Mouse (Mus musculus) limb, embryonic 15.5 days (tissue): ENCODE results near the gene Foxp1. TPM values are rescaled to one million over a fixed set of nuclear protein-coding genes. Genes with fewer than 3 reads are reported as not detected.
A peak's percentile ranks its signal among the peaks of the same experiment; 100 is the strongest.

Experiments used
- ATAC-seq: fragments of 200-750 bp; cut with Nextera tagmentation; 2 replicates; pipeline ENCODE4 v1.8.0; 2017; ENCODE audit warnings: low read depth, moderate TSS enrichment; ENCODE audit not compliant: insufficient number of reproducible peaks, low FRiP score, low TSS enrichment
- H3K27ac ChIP-seq: fragments of 300-500 bp; sonication (generic); 2 replicates; pipeline ENCODE4 v1.5.1; 2015; ENCODE audit warnings: moderate library complexity, mild to moderate bottlenecking, inconsistent platforms
- H3K27me3 ChIP-seq: fragments of 300-500 bp; sonication (generic); 2 replicates; pipeline ENCODE4 v1.6.1; 2015; ENCODE audit warnings: inconsistent platforms
- H3K36me3 ChIP-seq: fragments of 300-500 bp; sonication (generic); 2 replicates; pipeline ENCODE4 v1.6.1; 2015; ENCODE audit warnings: inconsistent platforms
- H3K4me1 ChIP-seq: fragments of 300-500 bp; sonication (generic); 2 replicates; pipeline ENCODE4 v1.6.1; 2015; ENCODE audit warnings: inconsistent platforms
- H3K4me2 ChIP-seq: fragments of 300-500 bp; sonication (generic); 2 replicates; pipeline ENCODE4 v1.6.1; 2015; ENCODE audit warnings: mild to moderate bottlenecking, inconsistent platforms
- H3K4me3 ChIP-seq: fragments of 300-500 bp; sonication (generic); 2 replicates; pipeline ENCODE4 v1.5.1; 2015; ENCODE audit warnings: mild to moderate bottlenecking, inconsistent platforms
- H3K9ac ChIP-seq: fragments of 300-500 bp; sonication (generic); 2 replicates; pipeline ENCODE4 v1.6.1; 2015; ENCODE audit warnings: inconsistent platforms
- H3K9me3 ChIP-seq: fragments of 300-500 bp; sonication (generic); 2 replicates; pipeline ENCODE4 v1.6.1; 2016; ENCODE audit warnings: inconsistent platforms
- WGBS: fragments of 180-500 bp; shearing (Covaris S2); methylation state at CpG from one replicate; pipeline ENCODE4 v1.1.7; 2015; 5-methylcytosine and 5-hydroxymethylcytosine counted together
- polyA plus RNA-seq: library from polyadenylated mRNA; unstranded; fragments of >200 nt; fragmentation: Nextera tagmentation; extraction: Ambion mirVana; gene quantifications from 2 replicates; pipeline ENCODE4 v1.2.1, GENCODE M21; 2015

The Foxp1 gene
- 119 and 142 TPM in 2 replicates for polyA plus RNA-seq

DNA sequence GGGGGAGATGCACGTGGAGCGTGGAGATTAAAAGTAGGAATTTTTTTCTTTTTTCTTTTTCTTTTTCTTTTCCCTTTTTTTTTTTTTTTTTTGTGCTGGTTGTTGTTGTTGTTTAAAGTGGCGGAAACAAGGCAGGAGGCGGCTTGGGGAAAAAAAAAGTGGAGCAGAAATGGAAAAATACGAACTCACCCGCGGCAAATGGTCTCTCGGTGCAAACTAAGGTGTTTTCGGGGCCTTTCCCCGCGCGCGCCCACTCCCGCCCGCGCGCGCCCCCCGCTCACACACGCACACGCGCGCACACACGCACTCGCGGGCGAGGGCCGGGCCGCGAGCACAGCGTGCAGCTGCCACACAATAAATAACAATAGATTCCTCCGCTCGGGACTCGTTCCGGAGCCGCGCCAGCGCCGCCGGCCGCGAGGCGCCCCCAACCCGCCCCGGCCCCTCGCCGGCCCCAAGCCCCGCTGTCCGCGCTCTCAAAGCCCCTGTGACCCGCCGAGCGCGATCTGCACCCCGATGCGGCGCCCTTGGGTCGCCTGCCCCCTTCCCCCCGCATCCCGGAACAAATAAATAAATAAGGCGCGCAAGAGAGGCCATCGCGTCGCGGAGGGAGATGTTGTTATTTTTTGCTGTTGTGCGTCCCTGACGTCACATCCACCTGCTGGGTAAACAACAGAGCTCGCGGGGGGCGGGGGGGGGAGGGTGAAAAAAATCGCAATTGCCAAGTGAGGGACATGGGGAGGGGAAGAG lies at the start of gene Foxp1:
Foxp1 (minus strand) TSS at position 363 of the 750 bp plus-strand sequence.
- ATAC-seq = no peak
- no peaks in the 10 kb centered on the region for H3K27me3 ChIP-seq
- peak within 1 kb of the TSS; percentile 98 for H3K27ac ChIP-seq
- peaks cover 13% of the 10 kb centered on the region for H3K36me3 ChIP-seq
- H3K4me2 ChIP-seq = peak within 1 kb of the TSS; percentile 84
- peaks cover 16% of the 10 kb centered on the region; the same call in 1 of the 2 replicates for H3K4me1 ChIP-seq
- H3K9me3 ChIP-seq = no peaks in the 10 kb centered on the region; the same call in 1 of the 2 replicates
- peak within 1 kb of the TSS; percentile 83 for H3K9ac ChIP-seq
- under 1% methylated on average over 71 of the region's 72 CpGs for WGBS
- H3K4me3 ChIP-seq = peak within 1 kb of the TSS; percentile 77

DNA sequence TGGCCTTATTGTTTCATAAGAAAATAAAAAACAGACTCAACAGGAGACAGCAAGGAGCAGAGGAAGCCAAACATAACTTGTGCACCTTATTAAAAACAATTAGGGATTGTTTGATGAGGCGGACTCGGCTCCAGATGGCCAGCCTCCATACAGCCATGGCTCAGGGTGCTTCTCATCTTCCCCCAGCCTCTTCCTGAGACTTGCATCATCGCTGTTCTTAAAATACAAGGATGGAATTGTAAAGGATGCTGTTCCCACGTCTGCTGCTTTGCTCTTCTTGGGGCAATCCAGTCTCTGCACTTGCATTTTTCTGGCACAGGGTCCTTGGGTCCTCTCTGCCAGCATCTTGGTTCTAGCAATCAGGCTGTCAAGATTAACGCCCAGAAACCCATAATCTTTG lies 49.5 kb upstream of the Foxp1 start:
- no peak for ATAC-seq
- Histone ChIP-seq H3K9me3 (no peaks in the 10 kb centered on the region), H3K9ac (no peak overlapping the region), H3K27me3 (no peaks in the 10 kb centered on the region), H3K27ac (no peak overlapping the region), H3K4me3 (no peak overlapping the region), H3K4me2 (no peak overlapping the region), H3K36me3 (no peaks in the 10 kb centered on the region), H3K4me1 (no peaks in the 10 kb centered on the region)
- 60% methylated on average over 5 of the region's 5 CpGs for WGBS

DNA sequence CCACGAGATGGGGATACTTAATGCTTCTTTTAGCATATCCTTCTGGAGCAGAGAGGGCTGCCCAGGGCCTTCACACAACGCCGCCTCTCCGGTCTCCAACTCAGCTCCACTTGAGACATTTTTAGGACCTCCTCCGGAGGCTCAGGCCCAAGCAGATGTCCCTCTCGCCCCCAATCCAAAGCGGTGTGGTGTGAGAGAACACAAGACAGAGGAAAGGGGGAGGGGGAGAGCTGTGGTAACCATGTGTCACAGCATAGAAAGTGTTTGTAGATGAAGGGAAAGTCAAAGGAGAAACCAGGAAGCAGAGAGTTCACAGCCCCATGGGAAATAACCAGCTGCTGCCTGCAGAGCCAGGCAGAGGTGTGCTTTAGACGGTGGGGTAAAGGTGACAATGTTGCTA lies 44.4 kb upstream of the Foxp1 start:
- Histone ChIP-seq H3K9ac (no peak overlapping the region), H3K36me3 (no peaks in the 10 kb centered on the region), H3K9me3 (no peaks in the 10 kb centered on the region), H3K27me3 (no peaks in the 10 kb centered on the region), H3K4me1 (no peaks in the 10 kb centered on the region), H3K27ac (no peak overlapping the region), H3K4me2 (no peak overlapping the region), H3K4me3 (no peak overlapping the region)
- 53% methylated on average over 8 of the region's 8 CpGs for WGBS
- ATAC-seq = no peak

DNA sequence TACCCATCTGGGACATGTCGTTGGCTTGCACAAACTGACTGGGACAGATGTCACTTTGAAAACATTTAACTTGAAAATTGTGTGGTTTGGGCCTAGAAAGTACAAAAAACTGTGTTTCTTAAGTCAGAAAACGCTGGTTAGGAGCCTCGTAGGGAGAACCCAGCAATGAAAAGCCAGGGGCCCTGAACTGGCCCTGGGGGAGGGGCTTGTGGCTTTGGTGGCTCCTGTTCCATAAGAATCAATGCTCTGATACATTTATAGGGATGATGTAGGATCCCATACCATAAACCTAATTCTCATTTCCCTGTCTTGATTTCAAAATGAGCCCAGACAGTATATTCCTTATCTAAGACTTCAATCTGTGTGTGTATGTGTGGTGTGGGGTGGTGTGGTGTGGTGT lies 42.2 kb upstream of the Foxp1 start:
- no peak for ATAC-seq
- Histone ChIP-seq H3K9ac (no peak overlapping the region), H3K36me3 (no peaks in the 10 kb centered on the region), H3K27me3 (no peaks in the 10 kb centered on the region), H3K4me2 (no peak overlapping the region), H3K27ac (no peak overlapping the region), H3K4me1 (no peaks in the 10 kb centered on the region), H3K4me3 (no peak overlapping the region), H3K9me3 (no peaks in the 10 kb centered on the region)
- 72% methylated on average over 3 of the region's 3 CpGs for WGBS

DNA sequence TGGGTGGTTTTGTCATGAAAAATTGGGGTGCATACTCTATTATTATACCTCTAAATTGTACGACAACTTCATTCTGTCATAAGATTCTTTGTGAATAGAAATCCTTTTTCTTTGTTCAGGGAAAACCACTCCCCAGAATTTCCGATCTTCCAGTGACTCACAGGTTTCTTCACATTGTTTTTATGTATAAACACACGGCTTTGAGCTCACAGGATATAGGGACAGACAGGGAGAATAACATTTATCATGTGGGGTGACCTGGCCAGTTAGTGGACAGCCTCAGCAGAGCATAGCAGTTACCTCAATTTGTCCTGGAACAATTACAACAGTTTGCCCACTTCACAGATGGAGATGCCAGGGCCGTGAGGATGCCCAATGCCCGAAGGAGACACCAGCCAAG lies 34.4 kb upstream of the Foxp1 start:
- Histone ChIP-seq H3K9ac (no peak overlapping the region), H3K4me1 (no peaks in the 10 kb centered on the region), H3K9me3 (no peaks in the 10 kb centered on the region), H3K36me3 (no peaks in the 10 kb centered on the region), H3K4me2 (no peak overlapping the region), H3K27me3 (no peaks in the 10 kb centered on the region), H3K4me3 (no peak overlapping the region), H3K27ac (no peak overlapping the region)
- 87% methylated on average over 5 of the region's 5 CpGs for WGBS
- no peak for ATAC-seq

DNA sequence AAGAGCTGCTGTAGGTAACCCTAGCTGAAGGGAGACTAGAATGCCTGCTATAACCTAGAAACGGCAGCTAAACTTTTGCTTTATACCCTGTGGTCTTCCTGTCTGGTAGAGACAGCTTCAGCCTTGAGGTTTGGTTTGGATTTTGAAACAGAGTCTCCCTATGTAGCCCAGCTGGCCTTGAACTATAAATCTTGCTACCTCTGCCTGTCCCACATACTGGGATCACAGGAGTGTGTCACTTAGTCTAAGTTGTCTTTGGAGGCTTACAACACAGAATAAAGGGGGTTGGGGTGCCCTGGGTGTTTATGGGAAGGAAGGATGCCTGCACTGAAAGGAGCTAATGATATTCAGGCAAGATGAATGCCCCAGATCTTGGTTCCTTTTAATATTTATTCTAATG lies 30.3 kb upstream of the Foxp1 start:
- H3K9me3 ChIP-seq = no peaks in the 10 kb centered on the region
- H3K4me1 ChIP-seq = no peaks in the 10 kb centered on the region
- no peak overlapping the region for H3K9ac ChIP-seq
- no peak overlapping the region for H3K4me3 ChIP-seq
- no peaks in the 10 kb centered on the region for H3K27me3 ChIP-seq
- H3K36me3 ChIP-seq = no peaks in the 10 kb centered on the region
- 59% methylated on average over 1 of the region's 1 CpGs for WGBS
- H3K4me2 ChIP-seq = no peak overlapping the region
- no peak overlapping the region for H3K27ac ChIP-seq
- ATAC-seq = no peak

DNA sequence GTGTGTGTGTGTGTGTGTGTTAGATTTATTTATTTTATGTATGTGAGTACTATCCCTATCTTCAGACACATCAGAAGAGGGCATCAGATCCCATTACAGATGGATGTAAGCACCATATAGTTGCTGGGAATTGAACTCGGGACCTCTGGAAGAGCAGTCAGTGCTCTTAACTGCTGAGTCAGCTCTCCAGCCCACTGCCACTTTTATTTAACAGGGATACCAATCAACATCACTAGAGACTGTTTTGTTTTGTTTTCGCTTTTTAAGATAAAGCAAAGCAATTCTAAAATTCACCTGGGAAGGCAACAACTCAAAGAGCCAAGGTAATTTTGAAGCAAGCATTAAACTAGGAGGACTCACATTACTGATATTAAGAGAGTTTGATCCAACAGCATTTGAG lies 23.9 kb upstream of the Foxp1 start:
- Histone ChIP-seq H3K9me3 (no peaks in the 10 kb centered on the region), H3K4me3 (no peak overlapping the region), H3K27ac (no peak overlapping the region), H3K9ac (no peak overlapping the region), H3K4me1 (no peaks in the 10 kb centered on the region), H3K4me2 (no peak overlapping the region), H3K27me3 (no peaks in the 10 kb centered on the region), H3K36me3 (no peaks in the 10 kb centered on the region)
- WGBS = 84% methylated on average over 2 of the region's 2 CpGs
- ATAC-seq = no peak

DNA sequence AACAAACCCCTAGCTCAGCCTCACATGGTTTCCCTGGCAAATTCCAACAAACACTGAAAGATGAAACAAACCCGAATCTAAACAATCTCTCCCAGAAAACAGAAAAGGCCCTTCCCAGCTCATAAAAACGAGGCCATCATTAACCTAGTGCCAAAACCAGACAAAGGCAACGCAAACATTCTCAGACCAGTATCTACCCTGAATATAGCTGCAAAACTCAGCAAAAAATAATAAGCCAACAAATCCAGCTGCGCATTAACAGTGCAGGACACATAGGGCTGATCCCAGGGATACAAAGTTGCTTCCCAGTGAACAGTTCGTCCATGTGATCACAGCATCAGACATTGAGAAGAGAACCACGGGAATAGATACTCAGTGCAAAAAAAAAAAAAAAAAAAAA lies 22.9 kb upstream of the Foxp1 start:
- Histone ChIP-seq H3K36me3 (no peaks in the 10 kb centered on the region), H3K27ac (no peak overlapping the region), H3K9me3 (no peaks in the 10 kb centered on the region), H3K4me2 (no peak overlapping the region), H3K9ac (no peak overlapping the region), H3K4me3 (no peak overlapping the region), H3K27me3 (no peaks in the 10 kb centered on the region), H3K4me1 (no peaks in the 10 kb centered on the region)
- 56% methylated on average over 6 of the region's 6 CpGs for WGBS
- ATAC-seq = no peak

DNA sequence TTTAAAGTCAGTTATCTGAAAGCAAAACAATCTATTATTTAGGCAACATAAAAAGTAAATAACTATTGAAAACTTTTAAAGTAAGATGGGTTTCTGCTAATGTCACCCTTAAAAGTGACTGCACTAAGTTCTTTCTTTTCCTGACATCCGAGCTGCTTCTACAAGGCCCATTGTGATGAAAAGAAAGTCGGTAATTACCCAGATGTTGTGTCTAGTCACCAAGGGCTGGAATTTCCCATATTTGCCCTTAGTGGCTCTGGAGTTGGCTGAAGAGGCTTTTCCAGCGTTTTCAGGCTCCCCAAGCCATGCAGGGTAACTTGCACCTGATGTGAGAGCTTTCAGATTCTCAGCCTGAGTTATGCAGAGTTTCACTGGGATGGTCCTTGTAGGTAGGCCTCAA lies 18.6 kb upstream of the Foxp1 start:
- no peak overlapping the region for H3K4me2 ChIP-seq
- H3K4me1 ChIP-seq = peaks cover 3% of the 10 kb centered on the region; the same call in 1 of the 2 replicates
- H3K27me3 ChIP-seq = no peaks in the 10 kb centered on the region
- no peak for ATAC-seq
- H3K9ac ChIP-seq = no peak overlapping the region
- no peaks in the 10 kb centered on the region for H3K36me3 ChIP-seq
- no peak overlapping the region for H3K4me3 ChIP-seq
- H3K9me3 ChIP-seq = no peaks in the 10 kb centered on the region
- WGBS = 45% methylated on average over 3 of the region's 3 CpGs
- no peak overlapping the region for H3K27ac ChIP-seq

DNA sequence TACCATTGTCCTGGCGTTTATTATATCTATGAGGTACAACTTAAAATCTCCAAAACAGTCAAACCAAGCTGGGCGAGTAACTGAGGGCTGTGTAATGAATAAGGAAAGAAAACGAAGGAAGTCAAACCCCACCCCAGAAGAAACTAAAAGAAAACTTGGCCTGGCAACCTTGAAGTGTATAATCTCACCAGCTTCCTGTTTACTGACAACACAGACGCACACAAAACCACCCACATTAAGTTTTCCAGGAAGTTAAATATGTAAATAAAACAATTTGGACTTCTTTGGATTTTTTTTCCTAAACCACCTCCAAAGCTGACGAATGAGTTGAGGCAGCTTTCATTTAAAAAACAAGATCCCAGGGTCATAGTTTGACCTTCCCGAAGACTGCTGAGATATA lies 18.1 kb upstream of the Foxp1 start:
- no peak overlapping the region for H3K27ac ChIP-seq
- H3K36me3 ChIP-seq = no peaks in the 10 kb centered on the region
- peaks cover 3% of the 10 kb centered on the region; the same call in 1 of the 2 replicates for H3K4me1 ChIP-seq
- H3K9ac ChIP-seq = no peak overlapping the region
- ATAC-seq = no peak
- H3K4me3 ChIP-seq = no peak overlapping the region
- WGBS = 78% methylated on average over 6 of the region's 6 CpGs
- no peaks in the 10 kb centered on the region for H3K9me3 ChIP-seq
- H3K4me2 ChIP-seq = no peak overlapping the region
- H3K27me3 ChIP-seq = no peaks in the 10 kb centered on the region

DNA sequence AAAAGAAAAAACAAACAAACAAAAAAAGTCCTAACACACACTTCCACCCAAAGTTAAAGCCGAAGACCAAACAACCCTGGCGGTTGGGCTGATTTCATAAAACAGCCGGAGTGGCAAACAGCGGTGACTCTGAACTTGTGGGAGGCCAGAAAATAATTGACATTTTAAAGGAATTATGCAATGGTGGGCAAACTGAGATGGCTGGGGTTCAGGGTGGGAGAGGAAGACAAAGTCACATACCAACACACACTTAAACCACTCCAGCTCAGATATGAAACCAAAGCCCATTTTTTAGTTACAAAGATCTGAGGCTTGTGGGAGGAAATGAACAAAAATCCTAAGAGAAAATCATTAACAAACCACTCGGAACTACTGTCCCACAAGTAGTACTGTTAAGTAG lies 17.6 kb upstream of the Foxp1 start:
- WGBS = 69% methylated on average over 5 of the region's 5 CpGs
- H3K36me3 ChIP-seq = no peaks in the 10 kb centered on the region
- H3K9ac ChIP-seq = no peak overlapping the region
- no peaks in the 10 kb centered on the region for H3K9me3 ChIP-seq
- H3K4me1 ChIP-seq = peaks cover 3% of the 10 kb centered on the region; the same call in 1 of the 2 replicates
- no peak overlapping the region for H3K4me3 ChIP-seq
- no peak overlapping the region for H3K27ac ChIP-seq
- no peak for ATAC-seq
- H3K27me3 ChIP-seq = no peaks in the 10 kb centered on the region
- H3K4me2 ChIP-seq = no peak overlapping the region

DNA sequence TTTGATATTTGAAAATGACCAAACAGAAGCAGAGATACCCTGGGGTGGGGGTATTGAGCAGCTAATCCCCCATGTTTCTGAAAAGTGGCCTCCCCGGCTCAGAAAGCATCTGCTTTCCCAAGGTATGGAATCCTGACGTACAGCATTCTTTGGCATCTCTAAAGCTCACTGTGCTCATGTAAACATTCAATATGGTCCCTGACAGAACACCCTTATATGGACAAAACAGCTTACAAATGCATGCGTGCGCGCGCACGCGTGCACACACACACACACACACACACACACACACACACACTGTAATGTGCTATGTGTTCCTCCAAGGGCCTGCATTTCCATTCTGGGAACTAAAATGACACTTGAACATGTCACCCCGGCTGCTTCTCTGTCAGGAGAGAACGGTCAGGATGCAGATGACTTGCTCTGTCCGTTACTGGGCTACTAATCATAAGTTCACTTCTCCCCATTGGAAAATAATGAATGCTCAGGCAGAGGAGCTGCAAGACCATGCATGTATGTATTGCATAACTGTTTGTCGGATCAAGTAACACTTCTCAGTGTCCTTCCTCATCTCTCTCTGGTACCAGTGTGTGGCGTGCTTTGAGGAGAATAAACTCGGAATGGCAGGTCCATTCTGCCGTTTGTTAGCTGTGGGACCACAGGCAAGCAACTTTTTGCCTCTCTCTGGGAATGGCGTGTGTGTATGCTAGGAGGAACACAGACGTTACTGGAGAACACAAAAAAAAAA lies 15.8 kb upstream of the Foxp1 start:
- no peak for ATAC-seq
- 64% methylated on average over 17 of the region's 17 CpGs for WGBS
- H3K27me3 ChIP-seq = no peaks in the 10 kb centered on the region
- no peak overlapping the region for H3K4me3 ChIP-seq
- H3K27ac ChIP-seq = no peak overlapping the region
- H3K4me1 ChIP-seq = peaks cover 3% of the 10 kb centered on the region; the same call in 1 of the 2 replicates
- H3K9ac ChIP-seq = no peak overlapping the region
- H3K36me3 ChIP-seq = no peaks in the 10 kb centered on the region
- no peaks in the 10 kb centered on the region for H3K9me3 ChIP-seq
- no peak overlapping the region for H3K4me2 ChIP-seq
